Mouse (Mus musculus): ENCODE data around the gene Rab5if.

GRCm38 (mm10) chr2:156879541-156879940 lies 16.6 kb downstream of the Rab5if start:
- TF ChIP-seq CTCF (IDR thresholded peaks at IDR 0.05; ENCODE audit: low read depth) (no peak), EP300 (IDR thresholded peaks at IDR 0.05; ENCODE audit: low read depth) (no peak)
